Mouse (Mus musculus): ENCODE data around the gene Bnipl. TPM values are rescaled to one million over a fixed set of nuclear protein-coding genes. Genes with fewer than 3 reads are reported as not detected.

Bnipl gene
- total RNA-seq, 1 experiment: 6.7 TPM

DNA sequence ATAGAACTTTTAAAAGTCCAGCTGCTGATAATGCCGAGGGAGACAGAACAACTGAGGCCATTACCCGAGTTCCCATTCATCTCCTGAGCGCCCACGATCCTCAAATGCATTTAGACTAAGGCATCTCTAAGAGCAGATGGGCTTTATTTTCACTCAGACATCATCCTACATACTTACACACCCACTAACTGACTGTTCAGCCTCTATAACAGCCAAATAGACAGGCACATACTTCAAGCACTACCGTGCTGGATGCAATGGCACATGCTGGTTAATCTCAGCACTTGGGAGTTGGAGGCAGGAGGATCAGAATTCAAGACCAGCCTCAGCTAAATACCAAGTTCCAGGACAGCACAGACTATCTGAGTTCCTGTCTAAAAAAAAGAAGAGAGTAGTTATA, 18.8 kb upstream of the Bnipl start:
- Histone ChIP-seq H3K4me3 (ENCODE audit: insufficient read depth in 1 of 2, low read depth in 1 of 2, low read length in 2 of 2, poor library complexity in 1 of 2, severe bottlenecking in 1 of 2) (0 out of 4 replicates have a peak overlapping the region, but pooled peaks of 1 of the 2 experiments have one; percentile 5), H3K4me1 (ENCODE audit: control insufficient read depth in 2 of 2, insufficient read depth in 2 of 2, low read length in 2 of 2, poor library complexity in 1 of 2) (peaks cover 9 to 28% of the 10 kb centered on the region in 2 experiments), H3K36me3 (ENCODE audit: control insufficient read depth, insufficient read depth, low read length, poor library complexity, severe bottlenecking) (peaks cover 13% of the 10 kb centered on the region), H3K9me3 (ENCODE audit: control insufficient read depth, insufficient read depth, low read depth, low read length) (no peaks in the 10 kb centered on the region), H3K27ac (ENCODE audit: insufficient read depth, low read depth, low read length, poor library complexity, severe bottlenecking) (peak overlapping the region; percentile 24; the same call in 1 of the 2 replicates), H3K9ac (ENCODE audit: insufficient read depth, low read depth, low read length, poor library complexity, severe bottlenecking) (peak overlapping the region; percentile 48; the same call in 1 of the 2 replicates)
- in situ Hi-C loops (cut with MboI; ENCODE audit: low sequenced_read_pairs in 2 of 2, unreplicated experiment in 2 of 2): no loop called here
- no peak for TF ChIP-seq ZNF384 (IDR thresholded peaks at IDR 0.05; ENCODE audit: low read depth, low read length)
- no peak for TF ChIP-seq HCFC1 (IDR thresholded peaks at IDR 0.05; ENCODE audit: borderline replicate concordance, insufficient read depth, low read length)
- no peak for TF ChIP-seq MAFK (IDR thresholded peaks at IDR 0.05; ENCODE audit: insufficient read depth, low read depth, low read length)
- TF ChIP-seq ZC3H11A (IDR thresholded peaks at IDR 0.05; ENCODE audit: borderline replicate concordance, low read depth, low read length): no peak
- no peak for DNase-seq (ENCODE audit: low read depth, low spot score)

DNA sequence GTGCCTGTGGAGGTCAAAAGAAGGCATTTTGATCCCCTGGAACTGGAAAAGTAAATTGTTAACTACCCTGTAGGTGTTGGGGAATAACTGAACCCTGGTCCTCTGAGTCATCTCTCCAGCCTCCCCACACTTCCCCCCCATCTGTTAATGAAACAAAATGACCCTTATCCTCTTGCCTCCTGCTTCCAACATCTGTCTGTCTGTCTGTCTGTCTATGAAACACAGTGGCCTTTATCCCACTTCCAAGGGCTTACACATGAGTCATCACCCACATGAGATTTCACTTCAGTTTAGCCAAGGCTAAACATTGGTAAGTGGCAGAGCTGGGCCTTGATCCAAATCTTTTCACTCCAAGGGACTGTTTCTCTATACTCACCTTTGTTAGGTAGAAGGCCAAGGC, 16.9 kb upstream of the Bnipl start:
- Histone ChIP-seq H3K36me3 (ENCODE audit: control insufficient read depth, insufficient read depth, low read length, poor library complexity, severe bottlenecking) (peaks cover 19% of the 10 kb centered on the region), H3K9me3 (ENCODE audit: control insufficient read depth, insufficient read depth, low read depth, low read length) (no peaks in the 10 kb centered on the region), H3K27ac (ENCODE audit: insufficient read depth, low read depth, low read length, poor library complexity, severe bottlenecking) (no peak overlapping the region), H3K9ac (ENCODE audit: insufficient read depth, low read depth, low read length, poor library complexity, severe bottlenecking) (no peak overlapping the region), H3K4me3 (ENCODE audit: insufficient read depth in 1 of 2, low read depth in 1 of 2, low read length in 2 of 2, poor library complexity in 1 of 2, severe bottlenecking in 1 of 2) (no peak overlapping the region), H3K4me1 (ENCODE audit: control insufficient read depth in 2 of 2, insufficient read depth in 2 of 2, low read length in 2 of 2, poor library complexity in 1 of 2) (peaks cover 9 to 21% of the 10 kb centered on the region in 2 experiments)
- no peak for DNase-seq (ENCODE audit: low read depth, low spot score)
- TF ChIP-seq CHD2 (IDR thresholded peaks at IDR 0.05; ENCODE audit: low read depth, low read length) (no peak), HCFC1 (IDR thresholded peaks at IDR 0.05; ENCODE audit: borderline replicate concordance, insufficient read depth, low read length) (no peak)
- in situ Hi-C loops (cut with MboI; ENCODE audit: low sequenced_read_pairs in 2 of 2, unreplicated experiment in 2 of 2): no loop called here

DNA sequence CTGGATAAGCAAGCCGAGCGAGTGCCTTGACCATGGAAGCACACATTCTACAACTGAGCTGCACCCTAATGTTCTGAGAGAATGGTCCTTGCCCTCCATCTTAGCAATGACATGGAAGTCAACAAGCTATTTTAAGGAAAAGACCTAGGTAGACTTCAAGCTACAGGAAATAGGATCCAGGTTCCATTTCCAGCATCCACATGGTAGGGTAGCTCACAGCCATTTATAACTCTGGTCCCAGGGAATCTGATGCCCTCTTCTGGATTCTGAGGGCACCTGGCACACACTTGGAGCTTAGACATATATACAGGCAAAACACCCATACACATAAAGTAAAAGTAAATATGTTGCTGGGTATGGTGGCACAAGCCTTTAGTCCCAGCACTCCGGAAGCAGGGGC, 15.1 kb upstream of the Bnipl start:
- Histone ChIP-seq H3K4me1 (ENCODE audit: control insufficient read depth in 2 of 2, insufficient read depth in 2 of 2, low read length in 2 of 2, poor library complexity in 1 of 2) (peaks cover 5 to 15% of the 10 kb centered on the region in 2 experiments; a peak in 3 of 4 replicates), H3K36me3 (ENCODE audit: control insufficient read depth, insufficient read depth, low read length, poor library complexity, severe bottlenecking) (peaks cover 20% of the 10 kb centered on the region), H3K27ac (ENCODE audit: insufficient read depth, low read depth, low read length, poor library complexity, severe bottlenecking) (no peak overlapping the region), H3K9ac (ENCODE audit: insufficient read depth, low read depth, low read length, poor library complexity, severe bottlenecking) (no peak overlapping the region), H3K9me3 (ENCODE audit: control insufficient read depth, insufficient read depth, low read depth, low read length) (no peaks in the 10 kb centered on the region), H3K4me3 (ENCODE audit: insufficient read depth in 1 of 2, low read depth in 1 of 2, low read length in 2 of 2, poor library complexity in 1 of 2, severe bottlenecking in 1 of 2) (no peak overlapping the region)
- DNase-seq (ENCODE audit: low read depth, low spot score): no peak
- in situ Hi-C loops (cut with MboI; ENCODE audit: low sequenced_read_pairs in 2 of 2, unreplicated experiment in 2 of 2): no loop called here
- no peak for TF ChIP-seq CHD2 (IDR thresholded peaks at IDR 0.05; ENCODE audit: low read depth, low read length)
- no peak for TF ChIP-seq ZC3H11A (IDR thresholded peaks at IDR 0.05; ENCODE audit: borderline replicate concordance, low read depth, low read length)
- no peak for TF ChIP-seq ZNF384 (IDR thresholded peaks at IDR 0.05; ENCODE audit: low read depth, low read length)
- TF ChIP-seq MAFK (IDR thresholded peaks at IDR 0.05; ENCODE audit: insufficient read depth, low read depth, low read length): no peak
- no peak for TF ChIP-seq HCFC1 (IDR thresholded peaks at IDR 0.05; ENCODE audit: borderline replicate concordance, insufficient read depth, low read length)

DNA sequence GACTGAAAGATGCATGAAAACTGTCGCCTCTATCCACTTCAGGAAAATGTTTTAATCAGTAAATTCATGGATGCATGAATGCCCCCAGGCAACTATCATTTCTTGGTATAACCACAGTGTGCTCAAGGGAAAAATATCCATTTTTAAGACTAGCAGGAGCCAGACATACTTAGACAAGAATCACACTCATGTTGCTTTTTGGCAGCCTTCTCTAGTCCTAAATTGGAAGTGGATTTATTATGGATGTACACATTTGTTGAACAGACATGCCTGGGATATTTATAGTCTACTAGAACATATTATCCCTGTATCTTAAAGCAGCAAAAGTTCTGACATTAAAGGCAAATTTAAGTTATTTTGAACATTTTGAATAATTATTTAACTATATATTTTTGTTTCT, 13.7 kb upstream of the Bnipl start:
- no peaks in the 10 kb centered on the region for H3K9me3 ChIP-seq (ENCODE audit: control insufficient read depth, insufficient read depth, low read depth, low read length)
- H3K27ac ChIP-seq (ENCODE audit: insufficient read depth, low read depth, low read length, poor library complexity, severe bottlenecking): no peak overlapping the region
- no peak overlapping the region for H3K9ac ChIP-seq (ENCODE audit: insufficient read depth, low read depth, low read length, poor library complexity, severe bottlenecking)
- peaks cover 25% of the 10 kb centered on the region for H3K36me3 ChIP-seq (ENCODE audit: control insufficient read depth, insufficient read depth, low read length, poor library complexity, severe bottlenecking)
- H3K4me3 ChIP-seq (ENCODE audit: insufficient read depth in 1 of 2, low read depth in 1 of 2, low read length in 2 of 2, poor library complexity in 1 of 2, severe bottlenecking in 1 of 2): no peak overlapping the region
- no peak for TF ChIP-seq MAFK (IDR thresholded peaks at IDR 0.05; ENCODE audit: insufficient read depth, low read depth, low read length)
- TF ChIP-seq HCFC1 (IDR thresholded peaks at IDR 0.05; ENCODE audit: borderline replicate concordance, insufficient read depth, low read length): no peak
- no peak for TF ChIP-seq CHD2 (IDR thresholded peaks at IDR 0.05; ENCODE audit: low read depth, low read length)
- TF ChIP-seq ZNF384 (IDR thresholded peaks at IDR 0.05; ENCODE audit: low read depth, low read length): no peak
- no peak for TF ChIP-seq ZC3H11A (IDR thresholded peaks at IDR 0.05; ENCODE audit: borderline replicate concordance, low read depth, low read length)
- peaks cover 3 to 11% of the 10 kb centered on the region in 2 experiments; a peak in 2 of 4 replicates for H3K4me1 ChIP-seq (ENCODE audit: control insufficient read depth in 2 of 2, insufficient read depth in 2 of 2, low read length in 2 of 2, poor library complexity in 1 of 2)
- DNase-seq (ENCODE audit: low read depth, low spot score): no peak
- in situ Hi-C loops (cut with MboI; ENCODE audit: low sequenced_read_pairs in 2 of 2, unreplicated experiment in 2 of 2): no loop called here

Data from ES-E14 (cell line).